Mouse (Mus musculus) liver, embryonic 11.5 days (tissue): ENCODE results near the gene Kat7. TPM values are rescaled to one million over a fixed set of nuclear protein-coding genes. Genes with fewer than 3 reads are reported as not detected.

ENCODE experiments used
- ATAC-seq: fragments of 200-750 bp; cut with Nextera tagmentation; replicated peaks from 2 replicates; pipeline ENCODE4 v1.8.0; 2017; ENCODE audit warnings: moderate number of reproducible peaks, mild to moderate bottlenecking, moderate TSS enrichment, moderate library complexity; ENCODE audit not compliant: low FRiP score
- DNase-seq: peaks from one replicate; pipeline ENCODE4 v3.0.0-alpha.2; 2017; ENCODE audit warnings: low spot score
- H3K27ac ChIP-seq: fragments of 300-500 bp; sonication (generic); 2 replicates; pipeline ENCODE4 v1.5.1; 2014; ENCODE audit warnings: mild to moderate bottlenecking, low read depth, low read length, control low read depth
- H3K27me3 ChIP-seq: fragments of 300-500 bp; sonication (generic); replicated peaks from 2 replicates; pipeline ENCODE4 v1.6.1; 2014; ENCODE audit warnings: low read length, mixed read lengths; ENCODE audit not compliant: control insufficient read depth, insufficient read depth
- H3K36me3 ChIP-seq: fragments of 300-500 bp; sonication (generic); 2 replicates; pipeline ENCODE4 v1.6.1; 2014; ENCODE audit warnings: mild to moderate bottlenecking, low read length, moderate library complexity, mixed read lengths; ENCODE audit not compliant: control insufficient read depth, insufficient read depth
- H3K4me1 ChIP-seq: fragments of 300-500 bp; sonication (generic); replicated peaks from 2 replicates; pipeline ENCODE4 v1.6.1; 2014; ENCODE audit warnings: low read length, mixed read lengths; ENCODE audit not compliant: control insufficient read depth, insufficient read depth
- H3K4me2 ChIP-seq: fragments of 300-500 bp; sonication (generic); 2 replicates; pipeline ENCODE4 v1.6.1; 2014; ENCODE audit warnings: mild to moderate bottlenecking, control low read depth, moderate library complexity
- H3K4me3 ChIP-seq: fragments of 300-500 bp; sonication (generic); 2 replicates; pipeline ENCODE4 v1.5.1; 2014; ENCODE audit warnings: low read depth, low read length, control low read depth
- H3K9ac ChIP-seq: fragments of 300-500 bp; sonication (generic); 2 replicates; pipeline ENCODE4 v1.6.1; 2014; ENCODE audit warnings: low read depth, low read length, control low read depth
- H3K9me3 ChIP-seq: fragments of 300-500 bp; sonication (generic); 2 replicates; pipeline ENCODE4 v1.6.1; 2016; ENCODE audit warnings: low read length, inconsistent platforms, mixed read lengths; ENCODE audit not compliant: control insufficient read depth
- WGBS: fragments of 180-500 bp; shearing (Covaris S2); extraction: QIAGEN DNeasy Blood & Tissue Kit; methylation state at CpG from one replicate; pipeline ENCODE4 v1.1.7; 2014; 5-methylcytosine and 5-hydroxymethylcytosine counted together
- polyA plus RNA-seq: library from polyadenylated mRNA; unstranded; fragments of >200 nt; fragmentation: Nextera tagmentation; extraction: Ambion mirVana; gene quantifications from 2 replicates; pipeline ENCODE4 v1.2.1, GENCODE M21; 2014

Kat7 gene
- polyA plus RNA-seq, 1 experiment from 2014 or later = 65.4 TPM

DNA sequence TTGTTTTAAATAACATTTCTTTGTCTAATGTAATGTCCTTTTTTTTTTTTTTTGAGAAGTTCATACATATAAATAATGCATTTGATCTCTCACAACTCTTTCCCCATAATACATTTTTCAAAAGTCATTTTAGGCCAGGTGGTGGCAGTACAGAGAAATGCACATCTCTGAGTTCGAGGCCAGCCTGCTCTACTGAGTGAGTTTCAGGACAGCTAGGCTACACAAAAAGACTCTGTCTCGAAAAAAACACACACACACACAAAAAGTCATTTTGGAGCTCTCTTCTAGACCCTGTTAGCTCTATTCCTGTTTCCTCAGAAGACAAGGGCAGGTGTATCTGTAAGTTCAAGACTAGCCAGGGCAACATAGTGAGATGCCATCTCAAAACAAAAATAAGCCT, 42.6 kb upstream of the Kat7 start:
- DNase-seq (no peak), ATAC-seq (no peak)
- Histone ChIP-seq H3K27ac (no peak overlapping the region), H3K9me3 (no peaks in the 10 kb centered on the region), H3K36me3 (peaks cover 9% of the 10 kb centered on the region; the same call in 1 of the 2 replicates), H3K27me3 (no peaks in the 10 kb centered on the region), H3K4me3 (no peak overlapping the region), H3K4me1 (peaks cover 40% of the 10 kb centered on the region), H3K4me2 (no peak overlapping the region), H3K9ac (no peak overlapping the region)
- WGBS = 82% methylated on average over 2 of the region's 2 CpGs

- H3K9ac ChIP-seq = no peak overlapping the region
- DNase-seq = no peak
- no peaks in the 10 kb centered on the region for H3K27me3 ChIP-seq
- H3K4me3 ChIP-seq = no peak overlapping the region
- no peaks in the 10 kb centered on the region for H3K9me3 ChIP-seq
- H3K27ac ChIP-seq = no peak overlapping the region
- H3K36me3 ChIP-seq = peaks cover 15% of the 10 kb centered on the region; the same call in 1 of the 2 replicates
- WGBS = 75% methylated on average over 3 of the region's 3 CpGs
- no peak overlapping the region for H3K4me2 ChIP-seq
- no peak for ATAC-seq
- peaks cover 28% of the 10 kb centered on the region for H3K4me1 ChIP-seq
Measured at GRCm38 (mm10) chr11:95350960-95351359, 40.9 kb upstream of the Kat7 start.

DNA sequence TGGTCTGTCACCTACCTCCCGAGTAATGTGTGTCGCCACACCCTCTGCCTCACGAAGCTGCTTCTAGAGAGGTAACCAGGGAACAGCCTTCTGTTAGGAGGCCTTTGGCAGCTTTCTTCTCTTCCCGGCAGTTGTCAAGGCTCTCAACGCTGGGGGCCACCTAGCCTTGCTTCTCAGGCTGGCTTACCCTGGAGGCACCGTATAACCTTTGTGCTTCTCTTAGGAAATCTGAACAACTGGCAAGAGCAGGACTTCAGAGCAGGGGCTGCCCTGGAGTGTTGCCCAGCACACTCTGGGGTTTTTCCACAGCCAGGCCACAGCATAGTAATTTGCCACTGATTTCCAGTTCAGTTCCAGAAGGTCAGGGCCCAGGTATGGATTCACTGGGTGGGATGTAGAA, 40.2 kb upstream of the Kat7 start:
- Histone ChIP-seq H3K36me3 (peaks cover 15% of the 10 kb centered on the region; the same call in 1 of the 2 replicates), H3K4me1 (peaks cover 22% of the 10 kb centered on the region), H3K9me3 (no peaks in the 10 kb centered on the region), H3K27me3 (no peaks in the 10 kb centered on the region), H3K4me2 (no peak overlapping the region), H3K27ac (no peak overlapping the region), H3K9ac (no peak overlapping the region), H3K4me3 (no peak overlapping the region)
- no peak for DNase-seq
- 62% methylated on average over 6 of the region's 6 CpGs for WGBS
- no peak for ATAC-seq

- Histone ChIP-seq H3K4me3 (no peak overlapping the region), H3K36me3 (peaks cover 12% of the 10 kb centered on the region; the same call in 1 of the 2 replicates)
- ATAC-seq = no peak
Measured at GRCm38 (mm10) chr11:95344181-95344580, 34.1 kb upstream of the Kat7 start.

GRCm38 (mm10) chr11:95343180-95343579, 33.1 kb upstream of the Kat7 start:
- H3K9me3 ChIP-seq = no peaks in the 10 kb centered on the region
- H3K4me3 ChIP-seq = no peak overlapping the region; the same call in 1 of the 2 replicates
- peak overlapping the region; percentile 87 for H3K4me2 ChIP-seq
- ATAC-seq = no peak
- no peaks in the 10 kb centered on the region for H3K27me3 ChIP-seq
- no peak overlapping the region; the same call in 1 of the 2 replicates for H3K9ac ChIP-seq
- no peak overlapping the region for H3K27ac ChIP-seq
- peaks cover 53% of the 10 kb centered on the region for H3K4me1 ChIP-seq
- no peak for DNase-seq
- 74% methylated on average over 4 of the region's 4 CpGs for WGBS
- H3K36me3 ChIP-seq = peaks cover 8% of the 10 kb centered on the region; the same call in 1 of the 2 replicates

More at GRCm38 (mm10) chr11:95344181-95344580, 34.1 kb upstream of the Kat7 start:
- Histone ChIP-seq H3K9me3 (no peaks in the 10 kb centered on the region), H3K9ac (no peak overlapping the region), H3K27ac (no peak overlapping the region), H3K4me1 (peaks cover 45% of the 10 kb centered on the region), H3K27me3 (no peaks in the 10 kb centered on the region), H3K4me2 (no peak overlapping the region; the same call in 1 of the 2 replicates)
- no peak for DNase-seq
- WGBS = 87% methylated on average over 2 of the region's 2 CpGs

- no peaks in the 10 kb centered on the region for H3K36me3 ChIP-seq
- peak overlapping the region; percentile 87 for H3K4me2 ChIP-seq
- no peak for DNase-seq
- no peak for ATAC-seq
- no peaks in the 10 kb centered on the region for H3K9me3 ChIP-seq
- H3K4me1 ChIP-seq = peaks cover 63% of the 10 kb centered on the region
- H3K9ac ChIP-seq = peak overlapping the region; percentile 60
- H3K27me3 ChIP-seq = no peaks in the 10 kb centered on the region
- WGBS = 51% methylated on average over 5 of the region's 5 CpGs
- peak overlapping the region; percentile 82 for H3K4me3 ChIP-seq
- H3K27ac ChIP-seq = no peak overlapping the region
Measured at GRCm38 (mm10) chr11:95340664-95341063, 30.6 kb upstream of the Kat7 start.

GRCm38 (mm10) chr11:95340259-95340658, 30.2 kb upstream of the Kat7 start:
- no peaks in the 10 kb centered on the region for H3K9me3 ChIP-seq
- peaks cover 63% of the 10 kb centered on the region for H3K4me1 ChIP-seq
- 68% methylated on average over 1 of the region's 1 CpGs for WGBS
- peak overlapping the region; percentile 97 for H3K27ac ChIP-seq
- no peak for DNase-seq
- peak overlapping the region; percentile 82 for H3K4me3 ChIP-seq
- peak overlapping the region; percentile 87 for H3K4me2 ChIP-seq
- ATAC-seq = no peak
- no peaks in the 10 kb centered on the region for H3K36me3 ChIP-seq
- peak overlapping the region; percentile 60 for H3K9ac ChIP-seq
- no peaks in the 10 kb centered on the region for H3K27me3 ChIP-seq

DNA sequence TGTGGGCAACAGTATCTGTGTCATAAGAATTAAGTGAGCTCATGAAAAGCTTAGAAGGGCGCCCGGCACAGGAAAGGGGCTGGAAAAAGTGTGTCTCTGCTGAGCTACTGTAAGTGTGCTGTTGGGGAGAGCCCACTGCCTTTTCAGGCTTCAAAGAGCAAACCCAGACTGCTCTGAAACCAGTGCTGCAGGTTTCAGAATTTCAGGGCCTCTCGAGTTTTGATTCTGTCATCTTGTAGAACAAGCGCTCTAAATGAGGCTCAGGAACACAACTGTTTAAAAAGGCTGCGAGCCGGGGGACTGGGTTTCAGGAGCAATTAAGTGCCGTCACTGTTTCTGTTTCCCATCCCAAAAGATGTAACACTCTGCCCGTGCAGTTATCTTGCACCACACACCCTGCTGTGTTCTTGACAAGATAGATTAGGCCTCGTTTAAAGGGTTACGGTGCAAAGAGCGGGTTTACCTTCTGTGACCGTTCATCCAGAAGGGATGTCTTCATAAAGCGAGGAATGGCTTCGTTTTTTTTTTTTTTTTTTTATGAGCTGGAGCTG, 29.5 kb upstream of the Kat7 start:
- H3K27ac ChIP-seq = peak overlapping the region; percentile 97
- H3K4me1 ChIP-seq = peaks cover 64% of the 10 kb centered on the region
- H3K9me3 ChIP-seq = no peaks in the 10 kb centered on the region
- DNase-seq (peak; percentile 67), ATAC-seq (peak; percentile 76)
- peak overlapping the region; percentile 87 for H3K4me2 ChIP-seq
- H3K27me3 ChIP-seq = no peaks in the 10 kb centered on the region
- WGBS = 13% methylated on average over 14 of the region's 14 CpGs
- no peaks in the 10 kb centered on the region for H3K36me3 ChIP-seq
- peak overlapping the region; percentile 91 for H3K9ac ChIP-seq
- peak overlapping the region; percentile 82 for H3K4me3 ChIP-seq

DNA sequence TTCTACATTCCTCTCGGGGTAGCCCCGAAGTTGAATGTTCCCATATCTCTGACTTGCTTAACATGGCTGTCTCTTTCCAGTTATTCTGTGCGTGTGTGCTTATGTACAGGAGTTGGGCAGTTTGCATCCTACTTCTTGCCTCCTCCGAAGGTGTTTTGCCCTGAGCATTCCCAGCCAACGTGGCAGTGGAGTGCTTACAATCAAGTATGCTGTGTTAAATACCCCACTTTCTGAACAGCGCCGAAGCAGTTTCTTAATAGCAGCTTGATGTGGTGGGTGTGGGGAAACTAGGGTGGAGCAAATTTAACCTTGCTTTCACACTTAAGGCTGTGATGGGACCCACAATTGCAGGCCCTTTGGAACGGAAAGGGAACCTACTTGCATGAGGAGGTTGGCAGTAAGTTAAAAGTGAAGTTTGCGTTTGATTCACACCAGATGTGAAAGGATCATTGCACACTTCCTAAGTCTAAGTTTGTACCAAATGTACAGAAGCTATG, 27.8 kb upstream of the Kat7 start:
- no peak for ATAC-seq
- Histone ChIP-seq H3K4me3 (peak overlapping the region; percentile 82), H3K9me3 (no peaks in the 10 kb centered on the region), H3K9ac (peak overlapping the region; percentile 91), H3K4me2 (peak overlapping the region; percentile 87), H3K36me3 (no peaks in the 10 kb centered on the region), H3K4me1 (peaks cover 54% of the 10 kb centered on the region), H3K27ac (peak overlapping the region; percentile 97), H3K27me3 (no peaks in the 10 kb centered on the region)
- DNase-seq = no peak
- WGBS = 14% methylated on average over 9 of the region's 9 CpGs
